Mouse (Mus musculus): ENCODE data around the gene Tbx18. TPM values are rescaled to one million over a fixed set of nuclear protein-coding genes. Genes with fewer than 3 reads are reported as not detected.

The Tbx18 gene
- polyA plus RNA-seq, 1 experiment = not detected

- 82% methylated on average over 11 of the region's 11 CpGs for WGBS
- TF ChIP-seq POLR2A (IDR thresholded peaks at IDR 0.05; ENCODE audit: borderline replicate concordance, control insufficient read depth, low read depth, low read length) (no peak), CTCF (IDR thresholded peaks at IDR 0.05; ENCODE audit: control insufficient read depth, insufficient read depth, low read length) (no peak)
- no peak overlapping the region for H3K27ac ChIP-seq (ENCODE audit: control insufficient read depth, insufficient read depth, low read depth, low read length, poor library complexity)
- H3K4me1 ChIP-seq (ENCODE audit: control insufficient read depth, insufficient read depth, low read length) = no peaks in the 10 kb centered on the region
- no peak overlapping the region for H3K4me3 ChIP-seq (replicated peaks; ENCODE audit: control insufficient read depth, low read depth, low read length)
These were observed 48.8 kb downstream of the Tbx18 start for GRCm38 (mm10) chr9:87682247-87682646.

All from bone marrow, adult 2 months (tissue).